Mouse (Mus musculus): ENCODE data around the gene Nck1. TPM values are rescaled to one million over a fixed set of nuclear protein-coding genes. Genes with fewer than 3 reads are reported as not detected.

Gene Nck1
- 39.2 and 40.3 TPM in 2 replicates for polyA plus RNA-seq (2012; rRNA removed)

GRCm38 (mm10) chr9:100545715-100546593 lies at the start of gene Nck1:
Gene Nck1, minus strand, starts transcription at chr9:100546134.

GRCm38 (mm10) chr9:100570626-100571233 lies 24.8 kb upstream of the Nck1 start, which contains the start of gene Slc35g2:
Gene Slc35g2, minus strand, starts transcription at chr9:100571090.

GRCm38 (mm10) chr9:100486431-100486830 lies 59.5 kb downstream of the Nck1 start, which contains the start of gene Il20rb:
Gene Il20rb, minus strand, starts transcription at chr9:100486788.

Other genes with a start within 250 kb of the Nck1 start
- 2.9 and 3.2 TPM in 2 replicates for gene Il20rb, start 59.3 kb downstream of the Nck1 start, polyA plus RNA-seq (2012; rRNA removed)
- 5.5 and 6.3 TPM in 2 replicates for gene Slc35g2, start 25.0 kb upstream of the Nck1 start, polyA plus RNA-seq (2012; rRNA removed)
- 32.5 and 33.5 TPM in 2 replicates for gene Stag1, start 51.7 kb upstream of the Nck1 start, polyA plus RNA-seq (2012; rRNA removed)

Data from central nervous system, embryonic 14 days (tissue).